Mouse (Mus musculus) frontal cortex, postnatal 25 days (tissue): ENCODE results near the gene Pou2f3.

Experiments used
- DNase-seq, 2 experiments: peaks; one replicate each; pipeline ENCODE4 v3.0.0; 2022; ENCODE audit warnings: low spot score in 2 of 2

Pou2f3 gene

DNA sequence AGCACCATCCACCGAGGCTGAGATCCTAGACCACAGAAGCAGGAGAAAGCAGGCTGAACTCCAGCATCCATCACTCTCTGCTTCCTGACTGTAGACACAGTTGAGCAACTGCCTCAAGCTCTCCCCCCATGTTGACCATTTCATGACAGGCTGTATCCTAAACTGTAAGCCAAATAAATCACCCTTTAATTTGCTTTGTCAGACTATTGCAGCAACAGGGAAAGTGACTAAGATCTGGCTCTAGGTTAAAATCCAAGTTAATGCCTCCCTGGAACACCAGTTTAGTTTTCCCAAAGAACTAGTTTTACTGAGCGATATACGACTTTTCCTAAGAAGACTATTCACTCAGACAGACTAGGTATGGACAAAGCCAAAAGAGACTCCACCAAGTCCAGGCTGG is 131.5 kb downstream of the Pou2f3 start:
- DNase-seq: no peak

DNA sequence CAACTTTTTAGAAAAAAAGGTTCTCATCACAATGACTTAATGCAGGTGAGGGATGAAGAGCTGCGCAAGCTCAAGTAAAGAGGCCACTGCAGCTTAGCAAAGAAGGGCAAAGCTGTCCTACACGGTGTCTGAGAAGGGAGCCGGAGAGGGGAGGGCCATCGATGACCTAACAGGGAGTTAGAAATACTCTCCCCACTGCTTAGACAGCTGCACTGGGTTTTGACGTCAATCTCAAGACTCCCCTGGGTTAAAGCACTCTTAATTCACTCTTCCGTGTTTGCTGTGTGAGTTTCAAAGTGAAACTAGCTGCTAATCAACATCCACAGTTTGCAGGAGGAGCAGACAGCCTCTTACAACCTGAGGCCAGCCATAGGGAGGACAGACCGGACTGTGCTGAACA is 134.0 kb downstream of the Pou2f3 start:
- DNase-seq: no peak

DNA sequence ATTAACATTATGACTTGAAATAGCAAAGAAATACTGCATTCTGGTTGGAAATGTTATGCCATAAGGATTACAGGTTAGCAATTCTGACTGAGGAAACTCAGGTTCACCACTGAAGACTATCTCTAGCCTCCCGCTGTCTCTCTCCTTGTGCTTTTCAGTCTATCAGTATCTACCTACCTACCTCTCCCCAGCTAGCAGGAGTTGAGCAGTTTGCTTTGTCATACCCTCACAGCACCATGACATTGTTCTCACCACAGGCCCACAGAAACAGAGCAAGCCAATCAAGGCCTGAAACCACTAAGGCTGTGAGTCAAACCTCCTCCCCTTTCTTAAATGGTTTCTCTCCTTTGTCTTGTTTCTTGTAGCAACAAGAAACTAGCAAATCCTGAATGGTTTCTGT is 135.6 kb downstream of the Pou2f3 start:
- DNase-seq: no peak
